Mouse (Mus musculus) midbrain, embryonic 11.5 days (tissue): Measurements from ENCODE around the gene Ccdc148. TPM values are rescaled to one million over a fixed set of nuclear protein-coding genes. Genes with fewer than 3 reads are reported as not detected.

Source experiments
- ATAC-seq: fragments of 200-750 bp; cut with Nextera tagmentation; 2 replicates; pipeline ENCODE4 v1.8.0; 2017; ENCODE audit warnings: moderate TSS enrichment, moderate library complexity; ENCODE audit not compliant: low FRiP score
- DNase-seq: peaks from one replicate; pipeline ENCODE4 v3.0.0; 2015; ENCODE audit warnings: low spot score; ENCODE audit errors: missing footprints
- H3K27ac ChIP-seq: fragments of 300-500 bp; sonication (generic); 2 replicates; pipeline ENCODE4 v1.5.1; 2014; ENCODE audit warnings: low read depth, low read length
- H3K27me3 ChIP-seq: fragments of 300-500 bp; sonication (generic); 2 replicates; pipeline ENCODE4 v1.6.1; 2014; ENCODE audit warnings: mild to moderate bottlenecking, low read length, moderate library complexity, mixed read lengths; ENCODE audit not compliant: control insufficient read depth, insufficient read depth
- H3K36me3 ChIP-seq: fragments of 300-500 bp; sonication (generic); 2 replicates; pipeline ENCODE4 v1.6.1; 2014; ENCODE audit warnings: mild to moderate bottlenecking, low read length, moderate library complexity, mixed read lengths; ENCODE audit not compliant: control insufficient read depth, insufficient read depth
- H3K4me1 ChIP-seq: fragments of 300-500 bp; sonication (generic); 2 replicates; pipeline ENCODE4 v1.6.1; 2014; ENCODE audit warnings: low read length; ENCODE audit not compliant: control insufficient read depth, insufficient read depth
- H3K4me2 ChIP-seq: fragments of 300-500 bp; sonication (generic); 2 replicates; pipeline ENCODE4 v1.6.1; 2014; ENCODE audit warnings: mild to moderate bottlenecking, moderate library complexity
- H3K4me3 ChIP-seq: fragments of 300-500 bp; sonication (generic); 2 replicates; pipeline ENCODE4 v1.5.1; 2014; ENCODE audit warnings: low read depth, low read length
- H3K9ac ChIP-seq: fragments of 300-500 bp; sonication (generic); 2 replicates; pipeline ENCODE4 v1.6.1; 2014; ENCODE audit warnings: low read length
- H3K9me3 ChIP-seq: fragments of 300-500 bp; sonication (generic); 2 replicates; pipeline ENCODE4 v1.6.1; 2016; ENCODE audit warnings: low read length; ENCODE audit not compliant: control insufficient read depth
- WGBS: fragments of 180-500 bp; shearing (Covaris S2); extraction: QIAGEN DNeasy Blood & Tissue Kit; methylation state at CpG from one replicate; pipeline ENCODE4 v1.1.7; 2014; 5-methylcytosine and 5-hydroxymethylcytosine counted together
- polyA plus RNA-seq: library from polyadenylated mRNA; unstranded; fragments of >200 nt; fragmentation: Nextera tagmentation; extraction: Ambion mirVana; gene quantifications from 2 replicates; pipeline ENCODE4 v1.2.1, GENCODE M21; 2014

Gene Ccdc148
- polyA plus RNA-seq, 1 experiment from 2014 or later: 0.55 TPM

GRCm38 (mm10) chr2:58794489-58794888 lies 366.0 kb downstream of the Ccdc148 start:
- Histone ChIP-seq H3K27me3 (no peaks in the 10 kb centered on the region), H3K4me3 (no peak overlapping the region), H3K9me3 (no peaks in the 10 kb centered on the region), H3K4me2 (no peak overlapping the region), H3K9ac (no peak overlapping the region), H3K27ac (no peak overlapping the region), H3K4me1 (peaks cover 4% of the 10 kb centered on the region; the same call in 1 of the 2 replicates), H3K36me3 (no peaks in the 10 kb centered on the region)
- peak; percentile 77 for DNase-seq
- WGBS: 87% methylated on average over 15 of the region's 15 CpGs
- ATAC-seq: no peak

GRCm38 (mm10) chr2:58790361-58790760 lies 370.1 kb downstream of the Ccdc148 start:
- Histone ChIP-seq H3K4me3 (no peak overlapping the region), H3K9me3 (no peaks in the 10 kb centered on the region), H3K4me2 (no peak overlapping the region), H3K27ac (no peak overlapping the region), H3K4me1 (no peaks in the 10 kb centered on the region; the same call in 1 of the 2 replicates), H3K27me3 (no peaks in the 10 kb centered on the region), H3K36me3 (no peaks in the 10 kb centered on the region), H3K9ac (no peak overlapping the region)
- DNase-seq (peak; percentile 12), ATAC-seq (no peak)
- 91% methylated on average over 4 of the region's 4 CpGs for WGBS

- Histone ChIP-seq H3K27ac (no peak overlapping the region), H3K4me3 (no peak overlapping the region), H3K9ac (no peak overlapping the region), H3K27me3 (no peaks in the 10 kb centered on the region), H3K4me1 (no peaks in the 10 kb centered on the region; the same call in 1 of the 2 replicates), H3K36me3 (no peaks in the 10 kb centered on the region), H3K4me2 (no peak overlapping the region), H3K9me3 (no peaks in the 10 kb centered on the region)
- ATAC-seq: no peak
- peak; percentile 51 for DNase-seq
- WGBS: 87% methylated on average over 7 of the region's 7 CpGs
Measured at GRCm38 (mm10) chr2:58789934-58790333, 370.5 kb downstream of the Ccdc148 start.

- H3K9me3 ChIP-seq: no peaks in the 10 kb centered on the region
- no peaks in the 10 kb centered on the region for H3K36me3 ChIP-seq
- H3K27me3 ChIP-seq: no peaks in the 10 kb centered on the region
- DNase-seq: peak; percentile 57
- H3K9ac ChIP-seq: no peak overlapping the region
- no peak overlapping the region for H3K4me3 ChIP-seq
- H3K4me2 ChIP-seq: no peak overlapping the region
- no peaks in the 10 kb centered on the region; the same call in 1 of the 2 replicates for H3K4me1 ChIP-seq
- ATAC-seq: no peak
- WGBS: 56% methylated on average over 7 of the region's 7 CpGs
- H3K27ac ChIP-seq: no peak overlapping the region
Measured at GRCm38 (mm10) chr2:58787360-58787759, 373.1 kb downstream of the Ccdc148 start.

- 76% methylated on average over 8 of the region's 8 CpGs for WGBS
- Histone ChIP-seq H3K4me3 (no peak overlapping the region), H3K9ac (no peak overlapping the region), H3K27me3 (no peaks in the 10 kb centered on the region), H3K36me3 (no peaks in the 10 kb centered on the region), H3K27ac (no peak overlapping the region), H3K4me2 (no peak overlapping the region), H3K4me1 (no peaks in the 10 kb centered on the region; the same call in 1 of the 2 replicates), H3K9me3 (no peaks in the 10 kb centered on the region)
- DNase-seq: peak; percentile 76
- ATAC-seq: no peak
Measured at GRCm38 (mm10) chr2:58786681-58787080, 373.8 kb downstream of the Ccdc148 start.

GRCm38 (mm10) chr2:58786177-58786576 lies 374.3 kb downstream of the Ccdc148 start:
- Histone ChIP-seq H3K4me2 (no peak overlapping the region), H3K9ac (no peak overlapping the region), H3K9me3 (no peaks in the 10 kb centered on the region), H3K27me3 (no peaks in the 10 kb centered on the region), H3K27ac (no peak overlapping the region), H3K36me3 (no peaks in the 10 kb centered on the region), H3K4me3 (no peak overlapping the region), H3K4me1 (no peaks in the 10 kb centered on the region; the same call in 1 of the 2 replicates)
- DNase-seq (peak; percentile 19), ATAC-seq (no peak)
- 74% methylated on average over 3 of the region's 3 CpGs for WGBS

GRCm38 (mm10) chr2:58783526-58783925 lies 377.0 kb downstream of the Ccdc148 start:
- H3K4me3 ChIP-seq: no peak overlapping the region
- H3K27me3 ChIP-seq: no peaks in the 10 kb centered on the region
- H3K4me1 ChIP-seq: no peaks in the 10 kb centered on the region; the same call in 1 of the 2 replicates
- no peaks in the 10 kb centered on the region for H3K36me3 ChIP-seq
- H3K4me2 ChIP-seq: no peak overlapping the region
- H3K9me3 ChIP-seq: no peaks in the 10 kb centered on the region
- H3K27ac ChIP-seq: no peak overlapping the region
- ATAC-seq (no peak), DNase-seq (peak; percentile 26)
- H3K9ac ChIP-seq: no peak overlapping the region
- WGBS: 81% methylated on average over 1 of the region's 1 CpGs

GRCm38 (mm10) chr2:58778986-58779495 lies 381.4 kb downstream of the Ccdc148 start:
- Histone ChIP-seq H3K4me2 (no peak overlapping the region), H3K9me3 (no peaks in the 10 kb centered on the region), H3K36me3 (no peaks in the 10 kb centered on the region), H3K4me1 (no peaks in the 10 kb centered on the region), H3K9ac (no peak overlapping the region), H3K27ac (no peak overlapping the region), H3K4me3 (no peak overlapping the region), H3K27me3 (no peaks in the 10 kb centered on the region)
- ATAC-seq (no peak), DNase-seq (peak; percentile 56)
- 91% methylated on average over 3 of the region's 3 CpGs for WGBS

GRCm38 (mm10) chr2:58773833-58774232 lies 386.6 kb downstream of the Ccdc148 start:
- Histone ChIP-seq H3K27ac (no peak overlapping the region), H3K4me1 (no peaks in the 10 kb centered on the region), H3K9ac (no peak overlapping the region), H3K36me3 (no peaks in the 10 kb centered on the region), H3K27me3 (no peaks in the 10 kb centered on the region), H3K4me2 (no peak overlapping the region), H3K4me3 (no peak overlapping the region), H3K9me3 (no peaks in the 10 kb centered on the region)
- DNase-seq (peak; percentile 37), ATAC-seq (no peak)
- 91% methylated on average over 9 of the region's 9 CpGs for WGBS
